Mouse (Mus musculus): Measurements from ENCODE around the gene Chst15. TPM values are rescaled to one million over a fixed set of nuclear protein-coding genes. Genes with fewer than 3 reads are reported as not detected.

Chst15 gene
- polyA plus RNA-seq, 1 experiment from 2014 or later, result 25.5 TPM

DNA sequence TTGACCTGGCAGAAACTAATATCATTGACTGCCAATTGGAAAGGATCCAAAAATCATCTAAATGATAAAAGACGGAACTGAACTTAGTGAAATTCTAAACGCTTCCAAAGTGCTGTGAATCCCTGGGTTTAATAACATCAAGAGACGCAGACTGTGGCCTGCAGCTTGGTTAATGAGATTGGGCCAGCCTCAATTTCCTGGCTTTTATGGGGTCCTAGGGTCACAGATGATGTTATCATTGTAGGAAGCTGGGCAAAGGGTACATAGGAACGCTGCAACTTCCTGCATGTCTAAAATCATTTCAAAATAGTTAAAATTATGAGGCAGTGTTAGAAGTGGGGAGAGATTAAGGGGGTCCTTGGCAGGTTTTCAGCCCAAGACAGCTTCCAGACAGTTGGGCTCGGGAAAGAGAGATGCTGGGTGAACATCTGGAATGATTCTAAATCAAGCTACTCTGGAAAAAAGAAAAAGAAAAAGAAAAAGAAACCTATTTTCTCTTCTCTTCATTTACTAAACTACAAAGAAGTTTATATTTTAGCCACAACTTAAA, 17.3 kb downstream of the Chst15 start:
- ATAC-seq (ENCODE audit: low FRiP score) (no peak), DNase-seq (ENCODE audit: low spot score) (no peak)
- Histone ChIP-seq H3K4me1 (replicated peaks; ENCODE audit: control insufficient read depth, insufficient read depth, low read length) (no peaks in the 10 kb centered on the region; the same call in 1 of the 2 replicates), H3K9me3 (ENCODE audit: control insufficient read depth, low read length) (no peaks in the 10 kb centered on the region), H3K9ac (ENCODE audit: low read depth, low read length) (no peak overlapping the region), H3K4me2 (replicated peaks; ENCODE audit: low read depth, low read length) (no peak overlapping the region), H3K4me3 (ENCODE audit: low read depth, low read length) (no peak overlapping the region), H3K27me3 (ENCODE audit: control insufficient read depth, insufficient read depth, low read length) (no peaks in the 10 kb centered on the region), H3K27ac (ENCODE audit: low read depth, low read length) (no peak overlapping the region), H3K36me3 (ENCODE audit: control insufficient read depth, insufficient read depth, low read length) (no peaks in the 10 kb centered on the region)
- WGBS, result 82% methylated on average over 5 of the region's 5 CpGs

- Histone ChIP-seq H3K36me3 (ENCODE audit: control insufficient read depth, insufficient read depth, low read length) (no peaks in the 10 kb centered on the region), H3K9ac (ENCODE audit: low read depth, low read length) (no peak overlapping the region), H3K4me1 (replicated peaks; ENCODE audit: control insufficient read depth, insufficient read depth, low read length) (no peaks in the 10 kb centered on the region), H3K4me3 (ENCODE audit: low read depth, low read length) (no peak overlapping the region), H3K27ac (ENCODE audit: low read depth, low read length) (no peak overlapping the region), H3K27me3 (ENCODE audit: control insufficient read depth, insufficient read depth, low read length) (no peaks in the 10 kb centered on the region), H3K9me3 (ENCODE audit: control insufficient read depth, low read length) (no peaks in the 10 kb centered on the region), H3K4me2 (replicated peaks; ENCODE audit: low read depth, low read length) (no peak overlapping the region)
- no peak for ATAC-seq (ENCODE audit: low FRiP score)
- DNase-seq (ENCODE audit: low spot score), result no peak
- 89% methylated on average over 7 of the region's 7 CpGs for whole genome bisulfite sequencing
These were observed 18.5 kb downstream of the Chst15 start for GRCm38 (mm10) chr7:132298412-132298990.

- no peaks in the 10 kb centered on the region for H3K36me3 ChIP-seq (ENCODE audit: control insufficient read depth, insufficient read depth, low read length)
- no peaks in the 10 kb centered on the region for H3K4me1 ChIP-seq (replicated peaks; ENCODE audit: control insufficient read depth, insufficient read depth, low read length)
- H3K4me3 ChIP-seq (ENCODE audit: low read depth, low read length), result no peak overlapping the region
- DNase-seq (ENCODE audit: low spot score) (no peak), ATAC-seq (ENCODE audit: low FRiP score) (no peak)
- 86% methylated on average over 4 of the region's 4 CpGs for WGBS
- no peaks in the 10 kb centered on the region for H3K27me3 ChIP-seq (ENCODE audit: control insufficient read depth, insufficient read depth, low read length)
- no peak overlapping the region for H3K4me2 ChIP-seq (replicated peaks; ENCODE audit: low read depth, low read length)
- no peak overlapping the region for H3K9ac ChIP-seq (ENCODE audit: low read depth, low read length)
- no peaks in the 10 kb centered on the region for H3K9me3 ChIP-seq (ENCODE audit: control insufficient read depth, low read length)
- H3K27ac ChIP-seq (ENCODE audit: low read depth, low read length), result no peak overlapping the region
These were observed 20.2 kb downstream of the Chst15 start for GRCm38 (mm10) chr7:132296661-132297443.

- Histone ChIP-seq H3K4me3 (ENCODE audit: low read depth, low read length) (no peak overlapping the region), H3K4me1 (replicated peaks; ENCODE audit: control insufficient read depth, insufficient read depth, low read length) (no peaks in the 10 kb centered on the region), H3K9ac (ENCODE audit: low read depth, low read length) (no peak overlapping the region), H3K4me2 (replicated peaks; ENCODE audit: low read depth, low read length) (no peak overlapping the region), H3K9me3 (ENCODE audit: control insufficient read depth, low read length) (no peaks in the 10 kb centered on the region), H3K27me3 (ENCODE audit: control insufficient read depth, insufficient read depth, low read length) (no peaks in the 10 kb centered on the region), H3K36me3 (ENCODE audit: control insufficient read depth, insufficient read depth, low read length) (no peaks in the 10 kb centered on the region), H3K27ac (ENCODE audit: low read depth, low read length) (no peak overlapping the region)
- DNase-seq (ENCODE audit: low spot score) (no peak), ATAC-seq (ENCODE audit: low FRiP score) (no peak)
- 86% methylated on average over 3 of the region's 3 CpGs for WGBS
These were observed 20.9 kb downstream of the Chst15 start for GRCm38 (mm10) chr7:132296132-132296531.

- ATAC-seq (ENCODE audit: low FRiP score), result no peak
- Histone ChIP-seq H3K9me3 (ENCODE audit: control insufficient read depth, low read length) (no peaks in the 10 kb centered on the region), H3K4me2 (replicated peaks; ENCODE audit: low read depth, low read length) (no peak overlapping the region), H3K4me3 (ENCODE audit: low read depth, low read length) (no peak overlapping the region), H3K36me3 (ENCODE audit: control insufficient read depth, insufficient read depth, low read length) (no peaks in the 10 kb centered on the region), H3K9ac (ENCODE audit: low read depth, low read length) (no peak overlapping the region), H3K27me3 (ENCODE audit: control insufficient read depth, insufficient read depth, low read length) (no peaks in the 10 kb centered on the region), H3K27ac (ENCODE audit: low read depth, low read length) (peak overlapping the region; percentile 19; the same call in 1 of the 2 replicates), H3K4me1 (replicated peaks; ENCODE audit: control insufficient read depth, insufficient read depth, low read length) (peaks cover 18% of the 10 kb centered on the region)
- WGBS, result 74% methylated on average over 3 of the region's 3 CpGs
- no peak for DNase-seq (ENCODE audit: low spot score)
These were observed 29.7 kb downstream of the Chst15 start for GRCm38 (mm10) chr7:132287340-132287664.

GRCm38 (mm10) chr7:132286630-132287339, 30.2 kb downstream of the Chst15 start:
- WGBS, result 43% methylated on average over 14 of the region's 14 CpGs

DNA sequence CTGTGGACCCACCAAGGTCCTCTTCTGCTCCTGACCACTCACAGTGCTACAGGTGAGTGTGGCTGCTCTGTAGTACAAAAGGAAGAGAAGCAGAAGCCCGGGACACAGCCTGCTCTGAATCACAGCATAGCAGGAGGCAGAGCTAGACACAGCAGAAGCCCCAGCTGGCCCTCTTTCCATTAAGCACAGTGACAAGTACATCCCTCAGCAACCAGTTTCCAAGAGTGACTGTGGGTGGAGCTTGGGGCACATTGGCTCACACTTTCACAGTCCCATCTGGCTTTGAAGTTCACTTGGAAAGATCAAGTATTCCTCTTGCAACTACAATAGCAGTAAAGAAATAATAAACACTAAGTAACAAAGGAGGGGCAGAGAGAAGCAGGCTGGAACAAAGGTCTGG, 32.2 kb downstream of the Chst15 start:
- Histone ChIP-seq H3K36me3 (ENCODE audit: control insufficient read depth, insufficient read depth, low read length) (no peaks in the 10 kb centered on the region), H3K9ac (ENCODE audit: low read depth, low read length) (no peak overlapping the region), H3K4me3 (ENCODE audit: low read depth, low read length) (no peak overlapping the region), H3K9me3 (ENCODE audit: control insufficient read depth, low read length) (no peaks in the 10 kb centered on the region), H3K27ac (ENCODE audit: low read depth, low read length) (peak overlapping the region; percentile 82), H3K4me2 (replicated peaks; ENCODE audit: low read depth, low read length) (no peak overlapping the region), H3K27me3 (ENCODE audit: control insufficient read depth, insufficient read depth, low read length) (no peaks in the 10 kb centered on the region), H3K4me1 (replicated peaks; ENCODE audit: control insufficient read depth, insufficient read depth, low read length) (peaks cover 24% of the 10 kb centered on the region)
- WGBS, result 4% methylated on average over 1 of the region's 1 CpGs
- ATAC-seq (ENCODE audit: low FRiP score), result peak; percentile 67
- peak; percentile 52 for DNase-seq (ENCODE audit: low spot score)

More at GRCm38 (mm10) chr7:132286630-132287339, 30.2 kb downstream of the Chst15 start:
- no peaks in the 10 kb centered on the region for H3K36me3 ChIP-seq (ENCODE audit: control insufficient read depth, insufficient read depth, low read length)
- H3K4me3 ChIP-seq (ENCODE audit: low read depth, low read length), result no peak overlapping the region
- H3K4me2 ChIP-seq (replicated peaks; ENCODE audit: low read depth, low read length), result no peak overlapping the region
- peaks cover 22% of the 10 kb centered on the region for H3K4me1 ChIP-seq (replicated peaks; ENCODE audit: control insufficient read depth, insufficient read depth, low read length)
- no peak overlapping the region for H3K9ac ChIP-seq (ENCODE audit: low read depth, low read length)
- no peaks in the 10 kb centered on the region for H3K9me3 ChIP-seq (ENCODE audit: control insufficient read depth, low read length)
- DNase-seq (ENCODE audit: low spot score) (no peak), ATAC-seq (ENCODE audit: low FRiP score) (no peak)
- peak overlapping the region; percentile 19; the same call in 1 of the 2 replicates for H3K27ac ChIP-seq (ENCODE audit: low read depth, low read length)
- H3K27me3 ChIP-seq (ENCODE audit: control insufficient read depth, insufficient read depth, low read length), result no peaks in the 10 kb centered on the region

GRCm38 (mm10) chr7:132284048-132284737, 32.8 kb downstream of the Chst15 start:
- Histone ChIP-seq H3K27ac (ENCODE audit: low read depth, low read length) (peak overlapping the region; percentile 82), H3K9ac (ENCODE audit: low read depth, low read length) (no peak overlapping the region), H3K27me3 (ENCODE audit: control insufficient read depth, insufficient read depth, low read length) (no peaks in the 10 kb centered on the region), H3K9me3 (ENCODE audit: control insufficient read depth, low read length) (no peaks in the 10 kb centered on the region), H3K4me2 (replicated peaks; ENCODE audit: low read depth, low read length) (no peak overlapping the region), H3K36me3 (ENCODE audit: control insufficient read depth, insufficient read depth, low read length) (no peaks in the 10 kb centered on the region), H3K4me1 (replicated peaks; ENCODE audit: control insufficient read depth, insufficient read depth, low read length) (peaks cover 24% of the 10 kb centered on the region), H3K4me3 (ENCODE audit: low read depth, low read length) (no peak overlapping the region)
- peak; percentile 45 for DNase-seq (ENCODE audit: low spot score)
- ATAC-seq (ENCODE audit: low FRiP score), result peak; percentile 83
- 57% methylated on average over 7 of the region's 7 CpGs for WGBS

Data from hindbrain, embryonic 11.5 days (tissue).